Mouse (Mus musculus) bone marrow macrophage, adult 2 months (primary cell): ENCODE data around the gene Ppp2r3a. TPM values are rescaled to one million over a fixed set of nuclear protein-coding genes. Genes with fewer than 3 reads are reported as not detected.

Experiments used
- H3K27ac ChIP-seq: 2 replicates; pipeline ENCODE4 v1.5.1; 2012; ENCODE audit warnings: low read depth, low read length; ENCODE audit not compliant: insufficient read depth
- H3K4me1 ChIP-seq: 2 replicates; pipeline ENCODE4 v1.6.1; 2012; ENCODE audit warnings: low read length; ENCODE audit not compliant: control insufficient read depth, insufficient read depth
- H3K4me3 ChIP-seq: 2 replicates; pipeline ENCODE4 v1.5.1; 2012; ENCODE audit warnings: mild to moderate bottlenecking, low read length, moderate library complexity; ENCODE audit not compliant: insufficient read depth
- CTCF ChIP-seq: IDR thresholded peaks from 2 replicates; pipeline ENCODE4 v1.5.1; 2012; ENCODE audit warnings: low read depth, mild to moderate bottlenecking, low read length, moderate library complexity
- POLR2A ChIP-seq: IDR thresholded peaks from 2 replicates; pipeline ENCODE4 v1.6.1; 2012; ENCODE audit warnings: mild to moderate bottlenecking, low read depth, low read length, borderline replicate concordance
- polyA plus RNA-seq: library from polyadenylated mRNA; stranded (reverse); fragments of >200 nt; gene quantifications from 2 replicates; pipeline ENCODE4 v1.2.4, GENCODE M21; 2012; ENCODE audit not compliant: missing spikeins, insufficient read depth, insufficient read length

Ppp2r3a gene
- polyA plus RNA-seq, 1 experiment, result 4.0 TPM

GRCm38 (mm10) chr9:101252541-101252940 is 946 bp upstream of the Ppp2r3a start:
- Histone ChIP-seq H3K4me1 (no peaks in the 10 kb centered on the region), H3K27ac (no peak overlapping the region), H3K4me3 (no peak overlapping the region)
- no peak for TF ChIP-seq CTCF

- Histone ChIP-seq H3K4me3 (peak overlapping the region; percentile 80), H3K4me1 (no peaks in the 10 kb centered on the region), H3K27ac (peak overlapping the region; percentile 63)
- TF ChIP-seq POLR2A (no peak), CTCF (no peak)
These were observed 483 bp downstream of the Ppp2r3a start for GRCm38 (mm10) chr9:101250981-101251643.

GRCm38 (mm10) chr9:101250486-101250885 is 1.1 kb downstream of the Ppp2r3a start:
- H3K4me3 ChIP-seq, result peak overlapping the region; percentile 80; the same call in 1 of the 2 replicates
- H3K27ac ChIP-seq, result no peak overlapping the region
- no peaks in the 10 kb centered on the region for H3K4me1 ChIP-seq
- no peak for TF ChIP-seq POLR2A
- TF ChIP-seq CTCF, result no peak

- Histone ChIP-seq H3K4me3 (no peak overlapping the region), H3K4me1 (no peaks in the 10 kb centered on the region)
- TF ChIP-seq POLR2A (no peak), CTCF (no peak)
These were observed 2.0 kb downstream of the Ppp2r3a start for GRCm38 (mm10) chr9:101249626-101250025.

GRCm38 (mm10) chr9:101247541-101247940 is 4.1 kb downstream of the Ppp2r3a start:
- TF ChIP-seq CTCF (no peak), POLR2A (no peak)
- Histone ChIP-seq H3K4me3 (no peak overlapping the region), H3K27ac (no peak overlapping the region), H3K4me1 (no peaks in the 10 kb centered on the region)

More at GRCm38 (mm10) chr9:101249626-101250025, 2.0 kb downstream of the Ppp2r3a start:
- H3K27ac ChIP-seq, result no peak overlapping the region

GRCm38 (mm10) chr9:101245493-101245892 is 6.1 kb downstream of the Ppp2r3a start:
- TF ChIP-seq CTCF, result no peak
- TF ChIP-seq POLR2A, result no peak
- Histone ChIP-seq H3K4me1 (no peaks in the 10 kb centered on the region), H3K27ac (no peak overlapping the region), H3K4me3 (no peak overlapping the region)

- Histone ChIP-seq H3K27ac (no peak overlapping the region), H3K4me3 (no peak overlapping the region), H3K4me1 (peaks cover 2% of the 10 kb centered on the region; the same call in 1 of the 2 replicates)
- TF ChIP-seq CTCF, result no peak
- no peak for TF ChIP-seq POLR2A
These were observed 7.9 kb downstream of the Ppp2r3a start for GRCm38 (mm10) chr9:101243711-101244110.

GRCm38 (mm10) chr9:101240161-101240560 is 11.4 kb downstream of the Ppp2r3a start:
- no peak overlapping the region for H3K4me3 ChIP-seq
- no peak overlapping the region for H3K27ac ChIP-seq
- TF ChIP-seq POLR2A (no peak), CTCF (no peak)
- peaks cover 2% of the 10 kb centered on the region; the same call in 1 of the 2 replicates for H3K4me1 ChIP-seq

- H3K4me3 ChIP-seq, result no peak overlapping the region
- peaks cover 2% of the 10 kb centered on the region; the same call in 1 of the 2 replicates for H3K4me1 ChIP-seq
- no peak for TF ChIP-seq CTCF
- TF ChIP-seq POLR2A, result no peak
- H3K27ac ChIP-seq, result no peak overlapping the region
These were observed 15.8 kb downstream of the Ppp2r3a start for GRCm38 (mm10) chr9:101235786-101236185.

- Histone ChIP-seq H3K27ac (no peak overlapping the region), H3K4me1 (peaks cover 7% of the 10 kb centered on the region), H3K4me3 (no peak overlapping the region)
- TF ChIP-seq CTCF, result no peak
- no peak for TF ChIP-seq POLR2A
These were observed 19.6 kb downstream of the Ppp2r3a start for GRCm38 (mm10) chr9:101232034-101232433.
